Mouse (Mus musculus): ENCODE data around the gene Pnldc1.
"Not testable (repeated sequence)": the region's sequence is repeated elsewhere in the genome, so short reads cannot be mapped to it uniquely, and the experiment has no call there.

Pnldc1 gene

GRCm38 (mm10) chr17:12909361-12910280, at the start of gene Pnldc1:
Pnldc1 (minus strand) TSS chr17:12910230.
- in situ Hi-C loops (cut with MboI, MseI): no loop called here

GRCm38 (mm10) chr17:12959377-12959776, 49.3 kb upstream of the Pnldc1 start:
- in situ Hi-C loops (cut with MboI, MseI): loop anchor here (25.0 kb wide), 1 partner anchor 2003 kb away; the partner anchor contains the start of gene Phf10

GRCm38 (mm10) chr17:12956664-12957063, 46.6 kb upstream of the Pnldc1 start:
- in situ Hi-C loops (cut with MboI, MseI): loop anchor here (25.0 kb wide), 1 partner anchor 2006 kb away; the partner anchor contains the start of gene Phf10

GRCm38 (mm10) chr17:12949669-12950068, 39.6 kb upstream of the Pnldc1 start:
- in situ Hi-C loops (cut with MboI, MseI): loop anchor here (25.0 kb wide), 1 partner anchor 2013 kb away; the partner anchor contains the start of gene Phf10

GRCm38 (mm10) chr17:12942459-12943162, 32.6 kb upstream of the Pnldc1 start:
- in situ Hi-C loops (cut with MboI, MseI): no loop called here

- in situ Hi-C loops (cut with MboI, MseI): no loop called here
Observed at GRCm38 (mm10) chr17:12941543-12942260, 31.7 kb upstream of the Pnldc1 start.

GRCm38 (mm10) chr17:12940151-12940805, 30.2 kb upstream of the Pnldc1 start, which contains the start of gene Acat3:
Acat3 (minus strand) TSS chr17:12940600.
- in situ Hi-C loops (cut with MboI, MseI): no loop called here

GRCm38 (mm10) chr17:12939377-12940148, 29.5 kb upstream of the Pnldc1 start:
- in situ Hi-C loops (cut with MboI, MseI): not testable (repeated sequence)

- in situ Hi-C loops (cut with MboI, MseI): no loop called here
Observed at GRCm38 (mm10) chr17:12938077-12938476, 28.0 kb upstream of the Pnldc1 start.

GRCm38 (mm10) chr17:12937412-12937970, 27.5 kb upstream of the Pnldc1 start:
- in situ Hi-C loops (cut with MboI, MseI): no loop called here

- in situ Hi-C loops (cut with MboI, MseI): no loop called here
Observed at GRCm38 (mm10) chr17:12935719-12936118, 25.7 kb upstream of the Pnldc1 start.

GRCm38 (mm10) chr17:12931576-12931975, 21.5 kb upstream of the Pnldc1 start:
- in situ Hi-C loops (cut with MboI, MseI): not testable (repeated sequence)

GRCm38 (mm10) chr17:12925703-12926180, 15.7 kb upstream of the Pnldc1 start:
- in situ Hi-C loops (cut with MboI, MseI): no loop called here

- in situ Hi-C loops (cut with MboI, MseI): no loop called here
Observed at GRCm38 (mm10) chr17:12925001-12925400, 15.0 kb upstream of the Pnldc1 start.

- in situ Hi-C loops (cut with MboI, MseI): loop anchor here (5.0 kb wide), 1 partner anchor 41 kb away; the partner anchor contains the start of gene Acat2
Observed at GRCm38 (mm10) chr17:12921073-12921472, 11.0 kb upstream of the Pnldc1 start.

- in situ Hi-C loops (cut with MboI, MseI): no loop called here
Observed at GRCm38 (mm10) chr17:12916588-12917380, 6.8 kb upstream of the Pnldc1 start.

- in situ Hi-C loops (cut with MboI, MseI): no loop called here
Observed at GRCm38 (mm10) chr17:12915881-12916583, 6.0 kb upstream of the Pnldc1 start, which contains the start of gene Mrpl18. Mrpl18 (minus strand) TSS chr17:12916345.

- in situ Hi-C loops (cut with MboI, MseI): no loop called here
Observed at GRCm38 (mm10) chr17:12915488-12915880, 5.5 kb upstream of the Pnldc1 start, which contains the start of gene Tcp1. Tcp1 (plus strand) TSS chr17:12915701.
